Mouse (Mus musculus): ENCODE results near the gene Marveld2. TPM values are rescaled to one million over a fixed set of nuclear protein-coding genes. Genes with fewer than 3 reads are reported as not detected.

The Marveld2 gene
- polyA plus RNA-seq, 1 experiment, result 0.36 TPM

DNA sequence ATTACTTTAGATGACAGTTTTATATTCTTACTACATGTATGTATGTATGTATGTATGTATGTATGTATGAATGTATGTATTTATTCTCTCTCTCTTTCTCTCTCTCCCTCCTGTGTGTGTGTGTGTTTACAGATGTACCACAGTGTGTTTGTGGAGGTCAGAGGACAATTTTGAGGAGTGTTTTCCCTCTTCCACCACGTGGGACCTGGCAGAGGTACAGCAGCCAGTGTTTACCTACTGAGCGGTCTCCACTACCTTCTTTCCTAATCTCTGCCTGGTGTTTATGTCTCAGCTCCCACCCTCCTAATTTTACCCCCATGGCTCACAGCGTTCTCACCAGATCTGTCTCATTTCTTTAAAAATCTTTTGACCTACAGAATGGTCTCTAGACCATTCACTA, 37.6 kb downstream of the Marveld2 start:
- H3K4me3 ChIP-seq (ENCODE audit: insufficient read depth, low read depth, low read length), result no peak overlapping the region
- H3K4me1 ChIP-seq (ENCODE audit: control insufficient read depth, insufficient read depth, insufficient read length, low read length), result no peaks in the 10 kb centered on the region
- H3K27ac ChIP-seq (replicated peaks; ENCODE audit: low read depth, low read length), result no peak overlapping the region

DNA sequence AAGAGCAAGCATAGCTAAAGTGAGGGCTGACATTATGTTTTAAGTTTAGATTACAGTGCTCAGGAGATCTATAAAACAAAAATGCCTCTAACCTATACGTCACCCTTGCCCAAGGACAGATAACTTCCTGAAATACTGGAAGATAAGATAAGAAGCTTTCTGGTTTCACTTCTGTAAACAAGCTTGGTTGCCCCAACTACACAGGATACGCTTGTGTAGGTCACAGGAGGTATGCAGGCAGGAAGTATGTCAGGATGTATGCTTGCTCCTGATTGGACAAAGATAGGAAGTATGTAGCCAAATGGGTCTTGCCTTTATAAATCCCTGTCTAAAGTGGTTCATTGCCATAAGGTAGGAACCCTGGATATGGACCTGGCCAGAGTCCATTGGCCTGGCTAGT, 40.8 kb downstream of the Marveld2 start:
- Histone ChIP-seq H3K27ac (replicated peaks; ENCODE audit: low read depth, low read length) (no peak overlapping the region), H3K4me3 (ENCODE audit: insufficient read depth, low read depth, low read length) (no peak overlapping the region), H3K4me1 (ENCODE audit: control insufficient read depth, insufficient read depth, insufficient read length, low read length) (no peaks in the 10 kb centered on the region)

DNA sequence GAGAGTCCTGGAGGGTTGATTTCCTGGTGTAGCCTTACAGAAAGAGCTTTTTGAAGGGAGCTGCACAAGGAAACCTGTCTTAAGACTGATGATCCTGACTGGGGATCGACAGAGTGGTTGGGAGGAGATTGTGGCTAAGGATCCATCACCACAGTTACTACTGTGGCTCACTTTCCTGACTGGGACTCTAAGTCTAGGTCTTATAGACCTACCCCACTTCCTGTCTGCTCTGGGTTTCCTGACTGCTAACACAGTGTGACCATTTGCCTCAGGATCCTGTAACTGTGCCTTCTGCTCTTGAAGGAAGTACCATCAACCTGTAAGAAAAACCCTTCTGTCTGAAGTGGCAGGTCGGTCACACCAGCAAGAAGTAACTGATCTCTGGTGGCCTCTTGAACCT, 46.1 kb downstream of the Marveld2 start:
- H3K27ac ChIP-seq (replicated peaks; ENCODE audit: low read depth, low read length), result no peak overlapping the region

DNA sequence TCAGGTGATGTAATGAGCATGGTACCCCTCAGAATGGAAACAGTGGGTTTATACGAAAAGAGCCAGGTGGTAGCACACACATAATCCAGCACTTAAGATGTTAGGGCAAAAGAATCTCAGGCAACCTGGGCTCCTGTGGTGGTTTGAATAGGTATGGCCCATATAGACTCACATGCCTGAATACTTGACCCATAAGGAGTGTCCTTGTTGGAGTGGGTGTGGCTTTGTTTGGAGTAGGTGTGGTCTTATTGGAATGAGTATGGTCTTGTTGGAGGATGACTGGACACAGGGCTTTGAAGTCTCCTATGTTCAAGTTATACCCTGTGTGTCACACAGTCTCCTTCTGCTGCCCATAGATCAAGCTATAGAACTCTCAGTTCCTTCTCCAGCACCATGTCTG, 48.4 kb downstream of the Marveld2 start:
- Histone ChIP-seq H3K27ac (replicated peaks; ENCODE audit: low read depth, low read length) (no peak overlapping the region), H3K4me3 (ENCODE audit: insufficient read depth, low read depth, low read length) (no peak overlapping the region), H3K4me1 (ENCODE audit: control insufficient read depth, insufficient read depth, insufficient read length, low read length) (no peaks in the 10 kb centered on the region)

More for the DNA sequence above, 46.1 kb downstream of the Marveld2 start:
- Histone ChIP-seq H3K4me1 (ENCODE audit: control insufficient read depth, insufficient read depth, insufficient read length, low read length) (no peaks in the 10 kb centered on the region), H3K4me3 (ENCODE audit: insufficient read depth, low read depth, low read length) (no peak overlapping the region)

DNA sequence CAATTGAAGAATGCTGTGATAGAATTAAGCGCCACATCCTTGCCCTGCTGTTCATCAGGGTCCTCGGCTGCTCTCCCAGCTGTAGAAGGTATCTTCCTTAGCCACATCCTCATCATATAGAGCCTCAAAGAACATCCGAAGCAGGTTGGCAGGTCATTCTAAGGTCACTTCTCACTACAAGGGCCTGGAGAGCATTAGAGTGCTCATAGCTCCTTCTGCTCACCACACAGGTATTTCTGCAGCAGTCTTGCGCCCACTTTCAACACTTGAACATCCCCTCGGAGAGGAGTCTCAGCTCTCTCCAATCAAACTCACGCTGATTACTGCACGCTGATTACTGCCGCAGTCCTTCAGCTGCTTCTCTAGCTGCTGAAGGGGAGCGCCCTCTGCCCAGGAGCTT, 57.3 kb downstream of the Marveld2 start:
- H3K4me1 ChIP-seq (ENCODE audit: control insufficient read depth, insufficient read depth, insufficient read length, low read length), result no peaks in the 10 kb centered on the region
- H3K4me3 ChIP-seq (ENCODE audit: insufficient read depth, low read depth, low read length), result no peak overlapping the region
- no peak overlapping the region for H3K27ac ChIP-seq (replicated peaks; ENCODE audit: low read depth, low read length)

DNA sequence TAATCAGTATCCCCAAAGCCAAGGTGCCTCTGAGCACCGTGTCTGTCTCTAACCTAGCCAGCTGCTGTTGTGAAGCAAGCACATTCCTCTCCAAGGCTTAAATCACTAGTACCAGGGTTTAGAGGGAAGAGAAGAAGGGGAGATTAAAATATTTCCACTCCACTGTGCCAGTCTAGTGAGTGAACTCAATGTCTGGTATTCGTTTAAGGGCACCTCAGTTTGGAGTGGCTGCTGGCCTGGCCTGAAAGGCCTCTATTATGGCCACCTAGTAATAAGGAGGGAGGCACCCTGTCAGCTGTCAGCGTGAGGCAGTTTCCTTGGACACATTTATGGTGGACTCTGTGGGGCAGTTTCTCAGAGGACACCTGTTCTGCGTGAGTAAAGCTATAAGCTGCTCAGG, 59.8 kb downstream of the Marveld2 start:
- Histone ChIP-seq H3K4me1 (ENCODE audit: control insufficient read depth, insufficient read depth, insufficient read length, low read length) (peaks cover 3% of the 10 kb centered on the region; the same call in 1 of the 2 replicates), H3K4me3 (ENCODE audit: insufficient read depth, low read depth, low read length) (no peak overlapping the region), H3K27ac (replicated peaks; ENCODE audit: low read depth, low read length) (no peak overlapping the region)

DNA sequence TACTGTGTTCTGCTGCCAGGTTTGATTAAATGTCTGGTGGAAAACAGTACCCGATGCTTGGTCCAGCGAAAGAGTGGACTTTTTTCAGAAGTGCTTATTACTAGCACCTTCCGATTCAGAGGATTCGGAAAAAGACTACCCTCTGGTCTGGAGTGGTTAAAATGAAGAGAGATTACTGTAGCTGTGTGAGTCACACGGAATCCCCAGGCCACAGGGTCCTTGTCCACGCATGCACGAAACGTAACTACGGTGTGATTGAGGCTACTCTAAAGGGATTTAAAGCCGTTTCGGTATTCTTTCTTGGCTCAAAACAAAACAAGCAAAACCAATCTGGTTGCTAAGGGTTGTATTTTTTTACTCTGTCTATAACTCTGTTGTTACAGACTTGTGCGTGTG, 63.7 kb downstream of the Marveld2 start:
- Histone ChIP-seq H3K27ac (replicated peaks; ENCODE audit: low read depth, low read length) (no peak overlapping the region), H3K4me1 (ENCODE audit: control insufficient read depth, insufficient read depth, insufficient read length, low read length) (peaks cover 8% of the 10 kb centered on the region; the same call in 1 of the 2 replicates), H3K4me3 (ENCODE audit: insufficient read depth, low read depth, low read length) (peak overlapping the region; percentile 58)

DNA sequence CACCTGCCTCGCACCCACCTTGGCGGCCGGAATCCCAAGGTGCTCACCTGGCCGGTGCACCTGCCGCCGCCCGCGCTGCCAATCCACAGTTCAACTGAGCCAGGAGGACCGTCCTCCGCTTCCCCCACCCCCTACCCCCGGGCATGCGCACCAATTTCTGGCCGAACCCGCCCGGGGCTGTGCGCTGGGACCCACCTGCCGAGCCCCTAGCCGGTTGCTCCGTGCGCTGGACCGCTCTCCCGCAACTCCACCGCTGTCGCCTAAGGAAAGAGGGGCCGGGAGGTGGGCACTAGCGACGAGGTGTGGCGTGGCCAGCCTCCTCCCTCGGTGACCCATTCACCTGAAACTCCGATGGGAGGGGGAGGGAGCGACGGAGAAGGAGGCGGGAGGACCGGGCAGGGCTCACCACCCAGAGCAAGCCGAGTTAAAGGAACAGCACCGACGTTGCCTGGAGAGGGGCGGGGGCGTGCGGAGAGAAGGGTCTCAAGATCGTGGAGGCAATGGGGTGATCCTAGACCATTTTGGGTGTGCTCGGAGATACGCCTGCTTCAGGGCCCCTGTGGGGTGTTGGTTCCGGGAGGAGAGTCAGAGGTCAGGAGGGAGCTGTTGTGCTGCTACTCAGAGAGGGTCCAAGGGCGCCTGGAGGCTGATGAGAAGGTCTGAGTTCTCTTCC, 64.3 kb downstream of the Marveld2 start, which contains the start of gene Ocln:
TSS of gene Ocln (minus strand) at position 350 of the 673 bp plus-strand sequence.
- Histone ChIP-seq H3K4me3 (ENCODE audit: insufficient read depth, low read depth, low read length) (peak within 1 kb of the TSS; percentile 58), H3K4me1 (ENCODE audit: control insufficient read depth, insufficient read depth, insufficient read length, low read length) (peaks cover 8% of the 10 kb centered on the region; the same call in 1 of the 2 replicates), H3K27ac (replicated peaks; ENCODE audit: low read depth, low read length) (no peak within 1 kb of the TSS)

DNA sequence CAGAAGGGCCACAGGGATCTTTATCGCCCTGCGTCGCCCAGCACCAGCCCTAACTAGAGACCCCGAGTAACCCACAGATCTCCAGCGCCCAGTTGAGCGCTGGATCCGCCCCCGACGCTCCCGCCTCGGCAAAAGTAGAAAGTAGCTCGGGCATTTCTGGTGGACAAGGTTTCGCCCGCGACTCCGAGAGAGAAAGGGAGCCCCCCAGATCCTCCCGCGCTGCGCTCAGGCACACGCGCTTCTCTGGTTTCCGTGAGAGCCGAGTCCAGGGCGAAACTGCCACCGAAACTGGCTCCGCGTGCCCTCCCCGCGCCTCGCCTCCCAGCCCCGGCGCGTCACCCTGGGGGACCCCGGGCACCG, 64.8 kb downstream of the Marveld2 start:
- H3K4me1 ChIP-seq (ENCODE audit: control insufficient read depth, insufficient read depth, insufficient read length, low read length), result peaks cover 8% of the 10 kb centered on the region; the same call in 1 of the 2 replicates
- H3K27ac ChIP-seq (replicated peaks; ENCODE audit: low read depth, low read length), result no peak overlapping the region
- H3K4me3 ChIP-seq (ENCODE audit: insufficient read depth, low read depth, low read length), result peak overlapping the region; percentile 58

DNA sequence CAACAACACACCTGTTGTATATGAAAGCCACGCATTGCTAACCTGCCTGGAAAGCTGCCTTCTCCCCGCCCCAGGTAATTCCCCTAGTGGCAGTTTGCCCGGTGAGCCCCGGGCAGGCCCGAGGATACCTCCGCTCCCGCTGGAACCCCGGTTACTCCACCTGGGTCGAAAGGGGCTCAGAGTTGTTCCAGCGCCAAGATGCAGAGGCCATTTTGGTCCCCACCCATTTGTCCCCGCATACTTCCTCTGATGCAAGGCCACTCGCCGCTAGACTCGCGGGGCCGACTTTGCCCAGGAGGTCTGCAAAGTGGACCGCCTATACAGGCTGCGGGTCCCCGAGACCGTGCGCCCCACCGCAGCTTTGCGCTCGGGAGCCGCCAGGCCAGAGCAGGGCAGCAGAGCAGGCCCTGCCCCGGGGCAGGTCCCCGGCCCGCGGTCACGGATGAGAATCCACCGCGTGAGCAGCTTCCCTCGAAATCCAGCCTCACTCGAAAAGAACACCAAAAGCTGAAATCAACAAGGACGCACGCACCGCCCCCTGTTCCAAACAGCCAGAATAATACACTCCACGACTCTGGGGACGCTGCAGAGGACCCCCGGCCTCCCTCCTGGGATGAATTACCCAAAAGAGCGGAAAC, 65.3 kb downstream of the Marveld2 start:
- no peak overlapping the region for H3K27ac ChIP-seq (replicated peaks; ENCODE audit: low read depth, low read length)

DNA sequence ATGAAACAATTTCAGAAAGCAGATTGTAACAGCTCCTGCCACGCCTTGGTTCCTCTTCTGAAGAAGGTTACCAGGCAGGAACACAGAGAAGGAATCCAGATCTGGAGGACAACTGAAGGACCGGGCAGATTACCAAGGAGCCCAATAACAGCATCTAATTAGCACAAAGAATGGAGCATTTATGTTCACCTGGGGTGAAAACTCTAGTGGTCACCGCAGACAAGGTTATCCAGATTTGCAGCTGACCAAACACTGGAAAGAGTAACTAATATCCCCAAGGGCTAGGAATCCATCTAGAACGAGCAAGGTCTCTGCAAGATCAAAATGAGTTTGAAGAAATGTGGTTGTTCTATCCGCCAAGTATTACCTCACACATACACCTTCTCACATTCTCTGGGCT, 69.5 kb downstream of the Marveld2 start:
- Histone ChIP-seq H3K4me1 (ENCODE audit: control insufficient read depth, insufficient read depth, insufficient read length, low read length) (0 out of 2 replicates have a peak, but pooled peaks cover 4% of the 10 kb centered on the region), H3K27ac (replicated peaks; ENCODE audit: low read depth, low read length) (no peak overlapping the region), H3K4me3 (ENCODE audit: insufficient read depth, low read depth, low read length) (no peak overlapping the region)

More for the DNA sequence above, 65.3 kb downstream of the Marveld2 start:
- peaks cover 8% of the 10 kb centered on the region; the same call in 1 of the 2 replicates for H3K4me1 ChIP-seq (ENCODE audit: control insufficient read depth, insufficient read depth, insufficient read length, low read length)
- peak overlapping the region; percentile 58 for H3K4me3 ChIP-seq (ENCODE audit: insufficient read depth, low read depth, low read length)

Other genes starting within 250 kb of the Marveld2 start
- not detected in 2 replicates for gene Naip1, start 164.1 kb downstream of the Marveld2 start, polyA plus RNA-seq (2012; ENCODE audit: insufficient read depth, insufficient read length, missing spikeins)
- 29.8 TPM in 2 replicates for gene Gtf2h2, start 124.4 kb downstream of the Marveld2 start, polyA plus RNA-seq (2012; ENCODE audit: insufficient read depth, insufficient read length, missing spikeins)
- gene Ocln, start 64.3 kb downstream of the Marveld2 start, polyA plus RNA-seq (2012; ENCODE audit: insufficient read depth, insufficient read length, missing spikeins), result not detected in 2 replicates
- 91.5 and 104 TPM in 2 replicates for gene Ak6, start 34.0 kb upstream of the Marveld2 start, polyA plus RNA-seq (2012; ENCODE audit: insufficient read depth, insufficient read length, missing spikeins)
- gene Rad17, start 34.1 kb upstream of the Marveld2 start, polyA plus RNA-seq (2012; ENCODE audit: insufficient read depth, insufficient read length, missing spikeins), result 13.5 and 19.4 TPM in 2 replicates
- gene Taf9, start 34.6 kb upstream of the Marveld2 start, polyA plus RNA-seq (2012; ENCODE audit: insufficient read depth, insufficient read length, missing spikeins), result not detected in 2 replicates
- gene Ccdc125, start 52.7 kb upstream of the Marveld2 start, polyA plus RNA-seq (2012; ENCODE audit: insufficient read depth, insufficient read length, missing spikeins), result 7.9 and 12.7 TPM in 2 replicates
- 23.5 and 26.2 TPM in 2 replicates for gene Cdk7, start 114.0 kb upstream of the Marveld2 start, polyA plus RNA-seq (2012; ENCODE audit: insufficient read depth, insufficient read length, missing spikeins)
- gene Mrps36, start 127.7 kb upstream of the Marveld2 start, polyA plus RNA-seq (2012; ENCODE audit: insufficient read depth, insufficient read length, missing spikeins), result 689 and 913 TPM in 2 replicates
- gene Cenph, start 158.9 kb upstream of the Marveld2 start, polyA plus RNA-seq (2012; ENCODE audit: insufficient read depth, insufficient read length, missing spikeins), result not detected in 2 replicates
- gene Ccnb1, start 169.6 kb upstream of the Marveld2 start, polyA plus RNA-seq (2012; ENCODE audit: insufficient read depth, insufficient read length, missing spikeins), result not detected in 2 replicates
- 16.9 and 29.9 TPM in 2 replicates for gene Slc30a5, start 216.5 kb upstream of the Marveld2 start, polyA plus RNA-seq (2012; ENCODE audit: insufficient read depth, insufficient read length, missing spikeins)